Mouse (Mus musculus): ENCODE measurements around the gene Pyy. TPM values are rescaled to one million over a fixed set of nuclear protein-coding genes. Genes with fewer than 3 reads are reported as not detected.
A peak's percentile ranks its signal among the peaks of the same experiment; 100 is the strongest.

Gene Pyy
- polyA plus RNA-seq, 2 experiments = not detected

DNA sequence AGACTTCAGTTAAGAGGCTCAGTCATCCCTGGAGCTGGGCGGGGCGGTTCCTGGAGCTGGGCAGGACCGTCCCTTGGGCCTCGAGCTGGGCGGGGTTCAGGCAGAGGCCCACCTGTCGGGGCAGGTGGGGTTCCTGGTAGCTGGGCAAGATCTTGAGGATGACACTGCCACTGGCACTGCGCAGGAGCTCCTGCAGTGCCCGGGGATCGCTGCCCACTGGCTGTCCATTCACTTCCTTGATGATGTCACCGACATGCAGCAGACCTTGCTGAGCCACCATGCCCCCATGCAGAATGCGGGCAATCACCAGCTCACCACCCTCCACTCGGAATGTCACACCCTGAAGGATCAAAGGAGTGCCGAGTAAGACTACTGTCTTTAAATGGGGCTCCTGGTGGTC is 44.6 kb downstream of the Pyy start:
- 69% methylated on average over 12 of the region's 13 CpGs for WGBS
- no peaks in the 10 kb centered on the region for H3K9me3 ChIP-seq (ENCODE audit: control insufficient read depth, low read length)
- no peak overlapping the region for H3K9ac ChIP-seq (ENCODE audit: low read depth, low read length, severe bottlenecking)
- peaks cover 19% of the 10 kb centered on the region for H3K36me3 ChIP-seq (ENCODE audit: control insufficient read depth, insufficient read depth, low read length)
- H3K4me2 ChIP-seq (replicated peaks; ENCODE audit: low read depth, low read length, severe bottlenecking) = no peak overlapping the region
- no peaks in the 10 kb centered on the region for H3K4me1 ChIP-seq (ENCODE audit: control insufficient read depth, insufficient read depth, low read length)
- H3K4me3 ChIP-seq (replicated peaks; ENCODE audit: low read length) = no peak overlapping the region
- ATAC-seq (ENCODE audit: low FRiP score, low read depth) = no peak
- no peak for DNase-seq (ENCODE audit: low spot score)
- H3K27ac ChIP-seq (replicated peaks; ENCODE audit: low read depth, low read length) = no peak overlapping the region
- no peak for TF ChIP-seq POLR2A (IDR thresholded peaks at IDR 0.05; ENCODE audit: borderline replicate concordance, extremely low read depth, insufficient read depth, insufficient read length)
- no peaks in the 10 kb centered on the region for H3K27me3 ChIP-seq (ENCODE audit: control insufficient read depth, insufficient read depth, low read length)

DNA sequence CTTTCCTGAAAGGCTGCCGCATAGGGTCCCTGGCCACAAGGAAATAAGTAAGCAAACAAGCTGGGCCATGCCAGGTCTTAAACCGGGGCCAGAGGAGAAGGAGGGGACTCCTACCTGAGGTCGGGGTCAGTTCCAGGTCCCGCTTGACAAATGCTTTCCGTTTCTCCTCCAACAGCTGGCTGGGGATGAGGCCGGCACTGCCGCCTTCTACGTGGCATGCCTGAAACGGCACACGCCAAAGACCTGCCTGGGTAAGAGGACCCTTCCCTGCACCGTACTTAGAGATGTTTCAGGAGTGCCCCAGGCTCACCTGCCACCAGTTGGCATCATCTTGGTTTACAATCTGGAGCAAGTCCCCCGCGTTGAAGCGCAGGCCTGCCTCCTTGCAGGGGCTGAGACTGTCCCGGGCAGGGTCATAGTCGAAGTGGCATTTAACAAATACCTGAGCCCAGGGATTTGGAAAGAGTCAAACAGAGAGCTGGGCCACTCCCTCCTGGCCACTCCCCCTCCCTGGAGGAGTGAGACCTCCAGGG is 45.6 kb downstream of the Pyy start:
- Histone ChIP-seq H3K36me3 (ENCODE audit: control insufficient read depth, insufficient read depth, low read length) (peaks cover 19% of the 10 kb centered on the region), H3K27ac (replicated peaks; ENCODE audit: low read depth, low read length) (no peak overlapping the region), H3K4me2 (replicated peaks; ENCODE audit: low read depth, low read length, severe bottlenecking) (no peak overlapping the region), H3K27me3 (ENCODE audit: control insufficient read depth, insufficient read depth, low read length) (no peaks in the 10 kb centered on the region), H3K4me1 (ENCODE audit: control insufficient read depth, insufficient read depth, low read length) (no peaks in the 10 kb centered on the region), H3K9me3 (ENCODE audit: control insufficient read depth, low read length) (no peaks in the 10 kb centered on the region), H3K4me3 (replicated peaks; ENCODE audit: low read length) (no peak overlapping the region), H3K9ac (ENCODE audit: low read depth, low read length, severe bottlenecking) (no peak overlapping the region)
- TF ChIP-seq POLR2A (IDR thresholded peaks at IDR 0.05; ENCODE audit: borderline replicate concordance, extremely low read depth, insufficient read depth, insufficient read length) = no peak
- 32% methylated on average over 15 of the region's 16 CpGs for WGBS
- no peak for ATAC-seq (ENCODE audit: low FRiP score, low read depth)
- no peak for DNase-seq (ENCODE audit: low spot score)

DNA sequence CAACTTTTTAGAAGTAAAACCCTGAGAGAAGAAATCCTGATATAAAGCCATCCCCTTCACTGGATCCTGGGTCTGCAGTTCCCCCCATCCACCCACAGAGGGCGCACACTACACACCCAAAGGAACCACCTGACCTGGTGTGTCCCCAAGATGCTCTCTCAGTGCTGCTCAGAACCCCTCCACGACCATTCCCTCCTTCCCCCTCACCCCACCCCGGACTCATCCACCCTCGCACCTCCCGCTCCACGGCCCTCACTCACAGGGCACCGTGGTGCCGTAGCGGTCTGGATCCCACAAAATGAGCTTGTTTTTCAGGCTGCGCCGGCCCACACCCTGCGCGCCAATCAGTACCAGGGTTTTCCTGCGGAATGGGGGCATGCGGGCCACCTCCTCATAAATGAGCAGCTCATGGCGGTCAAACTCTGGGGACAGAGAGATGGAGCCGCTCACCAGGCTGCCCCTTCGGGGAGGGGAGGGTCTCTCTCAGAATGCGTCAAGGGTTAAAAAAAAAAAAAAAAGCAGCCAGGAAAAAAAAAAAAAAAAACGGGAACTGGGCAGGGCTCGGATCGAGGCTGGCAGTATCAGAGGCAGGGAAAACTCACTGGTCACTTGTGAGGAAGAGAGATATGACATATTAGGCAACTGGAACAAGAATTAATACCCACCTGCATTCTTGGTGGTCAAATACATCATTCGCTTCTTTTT is 46.2 kb downstream of the Pyy start:
- ATAC-seq (ENCODE audit: low FRiP score, low read depth) = peak; percentile 80
- H3K27ac ChIP-seq (replicated peaks; ENCODE audit: low read depth, low read length) = no peak overlapping the region
- peak overlapping the region; percentile 42 for H3K4me3 ChIP-seq (replicated peaks; ENCODE audit: low read length)
- no peaks in the 10 kb centered on the region for H3K27me3 ChIP-seq (ENCODE audit: control insufficient read depth, insufficient read depth, low read length)
- peaks cover 19% of the 10 kb centered on the region for H3K36me3 ChIP-seq (ENCODE audit: control insufficient read depth, insufficient read depth, low read length)
- H3K9me3 ChIP-seq (ENCODE audit: control insufficient read depth, low read length) = no peaks in the 10 kb centered on the region
- H3K4me1 ChIP-seq (ENCODE audit: control insufficient read depth, insufficient read depth, low read length) = no peaks in the 10 kb centered on the region
- 0 out of 2 replicates have a peak overlapping the region, but pooled peaks have one; percentile 41 for H3K9ac ChIP-seq (ENCODE audit: low read depth, low read length, severe bottlenecking)
- peak; percentile 21; the same call in 1 of the 2 replicates for TF ChIP-seq POLR2A (IDR thresholded peaks at IDR 0.05; ENCODE audit: borderline replicate concordance, extremely low read depth, insufficient read depth, insufficient read length)
- 4% methylated on average over 23 of the region's 23 CpGs for WGBS
- DNase-seq (ENCODE audit: low spot score) = peak; percentile 63
- peak overlapping the region; percentile 85 for H3K4me2 ChIP-seq (replicated peaks; ENCODE audit: low read depth, low read length, severe bottlenecking)

Other genes with a start within 250 kb of the Pyy start
- 20.0 and 20.8 TPM in 2 replicates for gene Meox1, start 213.5 kb downstream of the Pyy start, polyA plus RNA-seq (2012; rRNA removed)
- 14.0 and 15.2 TPM in 2 replicates for gene Meox1, start 213.5 kb downstream of the Pyy start, polyA plus RNA-seq (2014; fragmentation: Nextera tagmentation; extraction: Ambion mirVana)
- 0.82 and 0.88 TPM in 2 replicates for gene Sost, start 140.8 kb downstream of the Pyy start, polyA plus RNA-seq (2012; rRNA removed)
- gene Sost, start 140.8 kb downstream of the Pyy start, polyA plus RNA-seq (2014; fragmentation: Nextera tagmentation; extraction: Ambion mirVana) = not detected in 2 replicates
- gene Cfap97d1, start 123.6 kb downstream of the Pyy start, polyA plus RNA-seq (2012; rRNA removed) = not detected in 2 replicates
- not detected in 2 replicates for gene Cfap97d1, start 123.6 kb downstream of the Pyy start, polyA plus RNA-seq (2014; fragmentation: Nextera tagmentation; extraction: Ambion mirVana)
- 20.1 and 21.1 TPM in 2 replicates for gene Dusp3, start 120.8 kb downstream of the Pyy start, polyA plus RNA-seq (2012; rRNA removed)
- 23.4 and 23.6 TPM in 2 replicates for gene Dusp3, start 120.8 kb downstream of the Pyy start, polyA plus RNA-seq (2014; fragmentation: Nextera tagmentation; extraction: Ambion mirVana)
- gene Mpp3, start 79.4 kb downstream of the Pyy start, polyA plus RNA-seq (2012; rRNA removed) = 15.7 and 17.8 TPM in 2 replicates
- gene Mpp3, start 79.4 kb downstream of the Pyy start, polyA plus RNA-seq (2014; fragmentation: Nextera tagmentation; extraction: Ambion mirVana) = 4.9 and 5.2 TPM in 2 replicates
- 1.0 and 2.1 TPM in 2 replicates for gene Cd300lg, start 66.3 kb downstream of the Pyy start, polyA plus RNA-seq (2012; rRNA removed)
- gene Cd300lg, start 66.3 kb downstream of the Pyy start, polyA plus RNA-seq (2014; fragmentation: Nextera tagmentation; extraction: Ambion mirVana) = 0.81 and 0.87 TPM in 2 replicates
- 20.5 and 26.7 TPM in 2 replicates for gene Mpp2, start 19.3 kb downstream of the Pyy start, polyA plus RNA-seq (2012; rRNA removed)
- gene Mpp2, start 19.3 kb downstream of the Pyy start, polyA plus RNA-seq (2014; fragmentation: Nextera tagmentation; extraction: Ambion mirVana) = 6.6 and 10.2 TPM in 2 replicates
- gene Ppy, start 6.5 kb downstream of the Pyy start, polyA plus RNA-seq (2012; rRNA removed) = not detected in 2 replicates
- not detected in 2 replicates for gene Ppy, start 6.5 kb downstream of the Pyy start, polyA plus RNA-seq (2014; fragmentation: Nextera tagmentation; extraction: Ambion mirVana)
- gene Nags, start 37.7 kb upstream of the Pyy start, polyA plus RNA-seq (2012; rRNA removed) = 0.06 and 0.09 TPM in 2 replicates
- not detected in 2 replicates for gene Nags, start 37.7 kb upstream of the Pyy start, polyA plus RNA-seq (2014; fragmentation: Nextera tagmentation; extraction: Ambion mirVana)
- 37.1 and 47.9 TPM in 2 replicates for gene Tmem101, start 48.6 kb upstream of the Pyy start, polyA plus RNA-seq (2012; rRNA removed)
- 29.7 and 34.5 TPM in 2 replicates for gene Tmem101, start 48.6 kb upstream of the Pyy start, polyA plus RNA-seq (2014; fragmentation: Nextera tagmentation; extraction: Ambion mirVana)
- 38.5 and 40.0 TPM in 2 replicates for gene Lsm12, start 77.5 kb upstream of the Pyy start, polyA plus RNA-seq (2012; rRNA removed)
- 83.8 and 86.0 TPM in 2 replicates for gene Lsm12, start 77.5 kb upstream of the Pyy start, polyA plus RNA-seq (2014; fragmentation: Nextera tagmentation; extraction: Ambion mirVana)
- gene G6pc3, start 81.8 kb upstream of the Pyy start, polyA plus RNA-seq (2012; rRNA removed) = 42.7 and 60.4 TPM in 2 replicates
- 27.6 and 33.7 TPM in 2 replicates for gene G6pc3, start 81.8 kb upstream of the Pyy start, polyA plus RNA-seq (2014; fragmentation: Nextera tagmentation; extraction: Ambion mirVana)
- gene Hdac5, start 122.3 kb upstream of the Pyy start, polyA plus RNA-seq (2012; rRNA removed) = 86.2 and 149 TPM in 2 replicates
- 46.7 and 57.4 TPM in 2 replicates for gene Hdac5, start 122.3 kb upstream of the Pyy start, polyA plus RNA-seq (2014; fragmentation: Nextera tagmentation; extraction: Ambion mirVana)
- 14.2 and 15.4 TPM in 2 replicates for gene BC030867, start 141.1 kb upstream of the Pyy start, polyA plus RNA-seq (2012; rRNA removed)
- 11.8 and 11.9 TPM in 2 replicates for gene BC030867, start 141.1 kb upstream of the Pyy start, polyA plus RNA-seq (2014; fragmentation: Nextera tagmentation; extraction: Ambion mirVana)
- 2.2 and 2.8 TPM in 2 replicates for gene Asb16, start 160.9 kb upstream of the Pyy start, polyA plus RNA-seq (2012; rRNA removed)
- 0.25 and 0.48 TPM in 2 replicates for gene Asb16, start 160.9 kb upstream of the Pyy start, polyA plus RNA-seq (2014; fragmentation: Nextera tagmentation; extraction: Ambion mirVana)
- gene Tmub2, start 177.1 kb upstream of the Pyy start, polyA plus RNA-seq (2012; rRNA removed) = 59.9 and 68.6 TPM in 2 replicates
- gene Tmub2, start 177.1 kb upstream of the Pyy start, polyA plus RNA-seq (2014; fragmentation: Nextera tagmentation; extraction: Ambion mirVana) = 52.6 and 53.5 TPM in 2 replicates
- 72.1 and 84.0 TPM in 2 replicates for gene Atxn7l3, start 188.8 kb upstream of the Pyy start, polyA plus RNA-seq (2012; rRNA removed)
- gene Atxn7l3, start 188.8 kb upstream of the Pyy start, polyA plus RNA-seq (2014; fragmentation: Nextera tagmentation; extraction: Ambion mirVana) = 21.0 and 23.1 TPM in 2 replicates
- 61.0 and 81.3 TPM in 2 replicates for gene Ubtf, start 211.9 kb upstream of the Pyy start, polyA plus RNA-seq (2012; rRNA removed)
- gene Ubtf, start 211.9 kb upstream of the Pyy start, polyA plus RNA-seq (2014; fragmentation: Nextera tagmentation; extraction: Ambion mirVana) = 79.7 and 89.4 TPM in 2 replicates